Mouse (Mus musculus): ENCODE results near the gene Col7a1.

DNA sequence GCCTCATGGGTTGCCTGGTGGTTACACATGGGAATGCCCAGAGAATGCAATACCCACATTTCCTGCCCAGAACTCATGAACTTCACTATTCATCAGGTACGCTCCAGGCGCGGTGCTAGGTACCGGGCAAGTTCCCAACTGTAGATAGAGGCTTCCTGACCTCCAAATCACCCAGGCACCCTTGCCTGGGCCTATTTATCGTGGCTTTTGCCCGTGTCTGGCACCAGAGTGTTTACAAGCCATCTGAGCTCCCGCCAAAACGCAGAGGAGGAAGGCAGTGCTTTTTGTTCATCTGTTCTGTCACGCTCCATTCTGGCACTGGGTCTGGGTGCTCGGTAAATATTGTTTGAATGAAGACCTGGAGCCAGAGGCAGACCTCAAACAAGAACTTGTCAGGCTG is 39.8 kb upstream of the Col7a1 start:
- TF ChIP-seq CTCF (IDR thresholded peaks at IDR 0.05; ENCODE audit: low read depth): no peak
- TF ChIP-seq EP300 (IDR thresholded peaks at IDR 0.05; ENCODE audit: low read depth): no peak
